Mouse (Mus musculus): ENCODE measurements around the gene Amhr2. TPM values are rescaled to one million over a fixed set of nuclear protein-coding genes. Genes with fewer than 3 reads are reported as not detected.
A peak's percentile ranks its signal among the peaks of the same experiment; 100 is the strongest.

The Amhr2 gene
- polyA plus RNA-seq (2015; fragmentation: Nextera tagmentation; extraction: Ambion mirVana), result 0.36 and 0.60 TPM in 2 replicates

- Histone ChIP-seq H3K27ac (ENCODE audit: low read depth) (no peak within 1 kb of the TSS), H3K9me3 (ENCODE audit: low read length) (no peaks in the 10 kb centered on the region), H3K4me1 (ENCODE audit: insufficient read depth) (no peaks in the 10 kb centered on the region), H3K36me3 (replicated peaks; ENCODE audit: insufficient read depth, low read length) (no peaks in the 10 kb centered on the region), H3K9ac (replicated peaks) (no peak within 1 kb of the TSS), H3K4me2 (ENCODE audit: low read depth, low read length) (no peak within 1 kb of the TSS), H3K4me3 (ENCODE audit: low read depth, low read length) (no peak within 1 kb of the TSS), H3K27me3 (ENCODE audit: insufficient read depth, low read length) (no peaks in the 10 kb centered on the region)
- DNase-seq (no peak), ATAC-seq (no peak)
- TF ChIP-seq EP300 (IDR thresholded peaks at IDR 0.05; ENCODE audit: low read depth), result no peak
- no peak for TF ChIP-seq CTCF (IDR thresholded peaks at IDR 0.05; ENCODE audit: low read depth)
- WGBS (ENCODE audit: insufficient replicate concordance), result 71% methylated on average over 8 of the region's 8 CpGs
Measured at GRCm38 (mm10) chr15:102445146-102445545, at the start of gene Amhr2. Gene Amhr2 (plus strand): TSS chr15:102445367.

- peak overlapping the region; percentile 77 for H3K4me2 ChIP-seq (ENCODE audit: low read depth, low read length)
- DNase-seq (peak; percentile 37), ATAC-seq (no peak)
- H3K36me3 ChIP-seq (replicated peaks; ENCODE audit: insufficient read depth, low read length), result no peaks in the 10 kb centered on the region
- no peaks in the 10 kb centered on the region for H3K27me3 ChIP-seq (ENCODE audit: insufficient read depth, low read length)
- H3K9me3 ChIP-seq (ENCODE audit: low read length), result no peaks in the 10 kb centered on the region
- 53% methylated on average over 5 of the region's 5 CpGs for WGBS (ENCODE audit: insufficient replicate concordance)
- peaks cover 47% of the 10 kb centered on the region for H3K4me1 ChIP-seq (ENCODE audit: insufficient read depth)
- peak overlapping the region; percentile 93 for H3K27ac ChIP-seq (ENCODE audit: low read depth)
- peak overlapping the region; percentile 61 for H3K4me3 ChIP-seq (ENCODE audit: low read depth, low read length)
- peak overlapping the region; percentile 72 for H3K9ac ChIP-seq (replicated peaks)
- TF ChIP-seq EP300 (IDR thresholded peaks at IDR 0.05; ENCODE audit: low read depth) (no peak), CTCF (IDR thresholded peaks at IDR 0.05; ENCODE audit: low read depth) (no peak)
Measured at GRCm38 (mm10) chr15:102398629-102399028, 46.5 kb upstream of the Amhr2 start.

- no peak; the same call in 1 of the 2 replicates for TF ChIP-seq EP300 (IDR thresholded peaks at IDR 0.05; ENCODE audit: low read depth)
- TF ChIP-seq CTCF (IDR thresholded peaks at IDR 0.05; ENCODE audit: low read depth), result no peak
- Histone ChIP-seq H3K9me3 (ENCODE audit: low read length) (no peaks in the 10 kb centered on the region), H3K4me2 (ENCODE audit: low read depth, low read length) (peak overlapping the region; percentile 77), H3K27me3 (ENCODE audit: insufficient read depth, low read length) (no peaks in the 10 kb centered on the region), H3K4me3 (ENCODE audit: low read depth, low read length) (peak overlapping the region; percentile 61), H3K36me3 (replicated peaks; ENCODE audit: insufficient read depth, low read length) (no peaks in the 10 kb centered on the region), H3K4me1 (ENCODE audit: insufficient read depth) (peaks cover 40% of the 10 kb centered on the region), H3K27ac (ENCODE audit: low read depth) (peak overlapping the region; percentile 93), H3K9ac (replicated peaks) (peak overlapping the region; percentile 72)
- 2% methylated on average over 34 of the region's 34 CpGs for WGBS (ENCODE audit: insufficient replicate concordance)
- peak; percentile 70 for ATAC-seq
- DNase-seq, result peak; percentile 90
Measured at GRCm38 (mm10) chr15:102399229-102400221, 45.6 kb upstream of the Amhr2 start.

- Histone ChIP-seq H3K4me3 (ENCODE audit: low read depth, low read length) (peak overlapping the region; percentile 61; the same call in 1 of the 2 replicates), H3K4me2 (ENCODE audit: low read depth, low read length) (peak overlapping the region; percentile 77), H3K27me3 (ENCODE audit: insufficient read depth, low read length) (no peaks in the 10 kb centered on the region), H3K36me3 (replicated peaks; ENCODE audit: insufficient read depth, low read length) (no peaks in the 10 kb centered on the region), H3K4me1 (ENCODE audit: insufficient read depth) (peaks cover 33% of the 10 kb centered on the region), H3K9ac (replicated peaks) (peak overlapping the region; percentile 72), H3K27ac (ENCODE audit: low read depth) (peak overlapping the region; percentile 93), H3K9me3 (ENCODE audit: low read length) (no peaks in the 10 kb centered on the region)
- no peak for TF ChIP-seq CTCF (IDR thresholded peaks at IDR 0.05; ENCODE audit: low read depth)
- TF ChIP-seq EP300 (IDR thresholded peaks at IDR 0.05; ENCODE audit: low read depth), result no peak
- DNase-seq (no peak), ATAC-seq (no peak)
- 68% methylated on average over 10 of the region's 10 CpGs for WGBS (ENCODE audit: insufficient replicate concordance)
Measured at GRCm38 (mm10) chr15:102400476-102401045, 44.6 kb upstream of the Amhr2 start.

- Histone ChIP-seq H3K4me2 (ENCODE audit: low read depth, low read length) (no peak overlapping the region), H3K9me3 (ENCODE audit: low read length) (no peaks in the 10 kb centered on the region), H3K36me3 (replicated peaks; ENCODE audit: insufficient read depth, low read length) (no peaks in the 10 kb centered on the region), H3K4me1 (ENCODE audit: insufficient read depth) (peaks cover 28% of the 10 kb centered on the region), H3K9ac (replicated peaks) (no peak overlapping the region), H3K4me3 (ENCODE audit: low read depth, low read length) (no peak overlapping the region), H3K27ac (ENCODE audit: low read depth) (peak overlapping the region; percentile 93), H3K27me3 (ENCODE audit: insufficient read depth, low read length) (no peaks in the 10 kb centered on the region)
- DNase-seq, result no peak
- TF ChIP-seq EP300 (IDR thresholded peaks at IDR 0.05; ENCODE audit: low read depth), result no peak
- no peak for TF ChIP-seq CTCF (IDR thresholded peaks at IDR 0.05; ENCODE audit: low read depth)
- no peak for ATAC-seq
- 59% methylated on average over 2 of the region's 2 CpGs for WGBS (ENCODE audit: insufficient replicate concordance)
Measured at GRCm38 (mm10) chr15:102401278-102401677, 43.9 kb upstream of the Amhr2 start.

- ATAC-seq (no peak), DNase-seq (no peak)
- no peaks in the 10 kb centered on the region for H3K36me3 ChIP-seq (replicated peaks; ENCODE audit: insufficient read depth, low read length)
- 92% methylated on average over 3 of the region's 3 CpGs for WGBS (ENCODE audit: insufficient replicate concordance)
- no peak overlapping the region for H3K9ac ChIP-seq (replicated peaks)
- no peaks in the 10 kb centered on the region for H3K9me3 ChIP-seq (ENCODE audit: low read length)
- H3K4me3 ChIP-seq (ENCODE audit: low read depth, low read length), result no peak overlapping the region
- H3K4me2 ChIP-seq (ENCODE audit: low read depth, low read length), result no peak overlapping the region
- TF ChIP-seq EP300 (IDR thresholded peaks at IDR 0.05; ENCODE audit: low read depth) (no peak), CTCF (IDR thresholded peaks at IDR 0.05; ENCODE audit: low read depth) (no peak)
- peaks cover 27% of the 10 kb centered on the region for H3K4me1 ChIP-seq (ENCODE audit: insufficient read depth)
- no peak overlapping the region for H3K27ac ChIP-seq (ENCODE audit: low read depth)
- no peaks in the 10 kb centered on the region for H3K27me3 ChIP-seq (ENCODE audit: insufficient read depth, low read length)
Measured at GRCm38 (mm10) chr15:102402210-102402609, 43.0 kb upstream of the Amhr2 start.
